Mouse (Mus musculus): ENCODE results near the gene Vmn1r19. TPM values are rescaled to one million over a fixed set of nuclear protein-coding genes. Genes with fewer than 3 reads are reported as not detected.

The Vmn1r19 gene
- polyA plus RNA-seq (2014; fragmentation: Illumina TruSeq; extraction: RNeasy Lipid Tissue Mini Kit (QIAGEN cat#74804); ENCODE audit: low read depth, low replicate concordance), result not detected

GRCm38 (mm10) chr6:57403480-57403879 is at the start of gene Vmn1r19:
Gene Vmn1r19, plus strand, starts transcription at chr6:57403780.

DNA sequence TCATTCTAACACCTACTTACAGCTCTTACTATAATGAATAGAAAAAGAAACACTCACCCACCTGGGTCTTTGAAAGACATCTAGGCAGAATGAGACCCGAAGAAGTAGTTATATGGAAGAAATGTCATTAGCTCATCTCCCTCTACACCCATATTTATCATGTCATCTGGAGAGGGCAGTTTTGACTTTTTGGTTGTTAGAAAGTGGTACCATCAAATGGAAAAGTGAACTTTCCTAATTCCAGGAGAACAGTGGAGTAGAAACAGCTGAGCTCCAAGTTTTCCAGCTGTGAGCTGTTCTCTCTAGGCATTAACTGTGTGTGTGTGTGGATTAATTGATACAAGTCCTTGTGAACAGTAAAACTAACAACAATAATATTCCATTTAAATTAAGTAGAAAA is 40.0 kb upstream of the Vmn1r19 start, which contains the start of gene Vmn1r17:
Vmn1r17 (minus strand) TSS at position 101 of the 400 bp plus-strand sequence.

DNA sequence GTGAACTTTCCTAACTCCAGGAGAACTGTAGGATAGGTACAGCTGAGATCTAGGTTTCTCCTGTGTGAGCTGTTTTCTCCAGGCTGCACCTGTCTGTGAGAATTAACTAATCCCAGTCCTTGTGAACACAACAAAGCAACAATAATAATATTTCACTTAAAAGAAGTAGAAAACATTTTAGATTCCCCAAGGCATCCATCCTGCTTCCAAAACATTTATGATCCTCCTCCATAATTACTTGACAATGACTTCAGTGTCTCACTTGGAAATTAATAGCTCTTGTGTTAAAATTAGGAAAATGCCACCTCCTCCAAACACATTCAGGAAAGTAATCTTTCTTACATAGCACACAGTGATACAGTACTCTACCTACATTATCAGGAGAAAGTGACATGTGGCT is 7.9 kb upstream of the Vmn1r19 start, which contains the start of gene Vmn1r18:
Vmn1r18 (minus strand) TSS at position 101 of the 400 bp plus-strand sequence.

DNA sequence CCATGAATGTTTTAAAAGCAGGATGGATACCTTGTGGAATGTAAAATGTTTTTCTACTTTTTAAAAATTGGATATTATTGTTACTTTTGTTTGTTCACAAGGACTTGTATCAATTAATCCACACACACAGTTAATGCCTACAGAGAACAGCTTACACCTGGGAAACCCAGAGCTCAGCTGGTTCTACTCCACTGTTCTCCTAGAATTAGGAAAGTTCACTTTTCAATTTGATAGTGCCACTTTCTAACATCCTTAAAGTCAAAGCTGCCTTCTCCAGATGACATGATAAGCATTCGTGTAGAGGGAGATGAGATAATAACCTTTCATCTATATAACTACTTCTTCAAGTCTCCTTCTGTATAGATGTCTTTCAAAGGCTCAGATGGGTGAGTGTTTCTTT is 25.1 kb downstream of the Vmn1r19 start, which contains the start of gene Vmn1r20:
Vmn1r20 (plus strand) TSS at position 301 of the 400 bp plus-strand sequence.

Other genes starting within 250 kb of the Vmn1r19 start
- not detected for gene Vmn1r12, start 246.9 kb upstream of the Vmn1r19 start, polyA plus RNA-seq (2014; fragmentation: Illumina TruSeq; extraction: RNeasy Lipid Tissue Mini Kit (QIAGEN cat#74804); ENCODE audit: low read depth, low replicate concordance)
- not detected for gene Vmn1r13, start 200.5 kb upstream of the Vmn1r19 start, polyA plus RNA-seq (2014; fragmentation: Illumina TruSeq; extraction: RNeasy Lipid Tissue Mini Kit (QIAGEN cat#74804); ENCODE audit: low read depth, low replicate concordance)
- gene Vmn1r14, start 172.1 kb upstream of the Vmn1r19 start, polyA plus RNA-seq (2014; fragmentation: Illumina TruSeq; extraction: RNeasy Lipid Tissue Mini Kit (QIAGEN cat#74804); ENCODE audit: low read depth, low replicate concordance), result not detected
- not detected for gene Vmn1r15, start 145.8 kb upstream of the Vmn1r19 start, polyA plus RNA-seq (2014; fragmentation: Illumina TruSeq; extraction: RNeasy Lipid Tissue Mini Kit (QIAGEN cat#74804); ENCODE audit: low read depth, low replicate concordance)
- not detected for gene Vmn1r16, start 74.3 kb upstream of the Vmn1r19 start, polyA plus RNA-seq (2014; fragmentation: Illumina TruSeq; extraction: RNeasy Lipid Tissue Mini Kit (QIAGEN cat#74804); ENCODE audit: low read depth, low replicate concordance)
- not detected for gene Vmn1r17, start 40.1 kb upstream of the Vmn1r19 start, polyA plus RNA-seq (2014; fragmentation: Illumina TruSeq; extraction: RNeasy Lipid Tissue Mini Kit (QIAGEN cat#74804); ENCODE audit: low read depth, low replicate concordance)
- gene Vmn1r18, start 8.0 kb upstream of the Vmn1r19 start, polyA plus RNA-seq (2014; fragmentation: Illumina TruSeq; extraction: RNeasy Lipid Tissue Mini Kit (QIAGEN cat#74804); ENCODE audit: low read depth, low replicate concordance), result not detected
- not detected for gene Vmn1r20, start 25.1 kb downstream of the Vmn1r19 start, polyA plus RNA-seq (2014; fragmentation: Illumina TruSeq; extraction: RNeasy Lipid Tissue Mini Kit (QIAGEN cat#74804); ENCODE audit: low read depth, low replicate concordance)
- gene Ppm1k, start 131.7 kb downstream of the Vmn1r19 start, polyA plus RNA-seq (2014; fragmentation: Illumina TruSeq; extraction: RNeasy Lipid Tissue Mini Kit (QIAGEN cat#74804); ENCODE audit: low read depth, low replicate concordance), result 67.4 TPM
- 17.5 TPM for gene Herc6, start 177.2 kb downstream of the Vmn1r19 start, polyA plus RNA-seq (2014; fragmentation: Illumina TruSeq; extraction: RNeasy Lipid Tissue Mini Kit (QIAGEN cat#74804); ENCODE audit: low read depth, low replicate concordance)

Measured in liver, adult 10 weeks (tissue).